Mouse (Mus musculus) urinary bladder, adult 18-20 months (tissue): Measurements from ENCODE around the gene Fbxw4.
"Not testable (repeated sequence)": the region's sequence is repeated elsewhere in the genome, so short reads cannot be mapped to it uniquely, and the experiment has no call there.

Source experiments
- DNase-seq, 2 experiments: peaks; one replicate each; pipeline ENCODE4 v3.0.0; 2022; ENCODE audit warnings: low spot score in 2 of 2, mixed read lengths in 2 of 2

Fbxw4 gene

GRCm38 (mm10) chr19:45580235-45580634 is 79.9 kb downstream of the Fbxw4 start:
- no peak for DNase-seq

- DNase-seq = no peak
These were observed 80.7 kb downstream of the Fbxw4 start for GRCm38 (mm10) chr19:45579416-45579815.

DNA sequence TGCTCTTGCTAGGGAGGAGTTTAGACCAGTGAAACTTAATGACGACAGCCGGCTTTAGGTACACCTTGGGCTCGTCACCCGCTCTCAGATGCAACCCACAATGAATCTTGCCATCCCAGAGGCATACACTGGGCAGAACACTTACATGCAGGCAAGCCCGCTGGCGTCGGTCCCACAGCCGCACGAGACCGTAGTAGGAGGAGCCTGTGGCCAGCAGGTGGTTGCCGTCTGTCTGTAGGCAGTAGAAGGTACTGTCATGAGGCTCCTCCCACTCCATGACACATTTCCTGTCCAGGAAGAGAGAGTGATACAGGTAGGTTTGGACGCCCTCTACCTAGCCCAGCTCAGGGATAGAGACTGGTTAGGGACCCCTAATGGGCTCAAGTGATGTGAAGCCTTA is 81.1 kb downstream of the Fbxw4 start:
- no peak for DNase-seq

DNA sequence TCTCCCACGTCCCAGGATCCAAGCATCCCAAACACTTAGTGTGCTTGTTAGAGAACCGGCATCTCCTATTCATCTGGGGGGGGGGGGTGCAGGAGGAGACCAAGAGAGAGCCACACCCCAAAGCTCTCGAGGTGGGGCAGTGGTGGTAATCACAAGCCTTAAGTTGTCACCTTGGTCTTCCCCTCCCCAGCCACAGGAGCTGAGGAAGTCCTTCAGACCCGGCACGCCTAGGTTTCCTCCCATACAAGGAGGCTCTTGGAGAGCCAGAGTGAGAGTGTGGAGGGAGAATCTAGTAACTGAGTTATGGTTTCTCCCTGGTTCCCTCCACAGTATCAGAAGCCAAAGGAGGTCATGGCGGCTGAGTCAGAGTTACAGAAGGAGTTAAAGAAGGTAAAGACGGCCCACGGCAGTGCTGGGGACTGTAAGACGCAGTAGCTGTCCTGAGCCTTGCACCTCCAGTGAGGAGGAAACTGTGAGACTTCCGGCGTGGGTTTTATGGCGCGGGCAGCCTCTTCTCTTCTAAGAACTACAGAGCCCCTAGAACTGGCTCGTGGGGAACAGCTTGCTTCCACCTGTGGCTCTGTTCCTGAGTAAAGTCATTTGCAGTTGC is 82.9 kb downstream of the Fbxw4 start:
- DNase-seq = no peak

GRCm38 (mm10) chr19:45575632-45576001 is 84.5 kb downstream of the Fbxw4 start:
- DNase-seq = no peak

DNA sequence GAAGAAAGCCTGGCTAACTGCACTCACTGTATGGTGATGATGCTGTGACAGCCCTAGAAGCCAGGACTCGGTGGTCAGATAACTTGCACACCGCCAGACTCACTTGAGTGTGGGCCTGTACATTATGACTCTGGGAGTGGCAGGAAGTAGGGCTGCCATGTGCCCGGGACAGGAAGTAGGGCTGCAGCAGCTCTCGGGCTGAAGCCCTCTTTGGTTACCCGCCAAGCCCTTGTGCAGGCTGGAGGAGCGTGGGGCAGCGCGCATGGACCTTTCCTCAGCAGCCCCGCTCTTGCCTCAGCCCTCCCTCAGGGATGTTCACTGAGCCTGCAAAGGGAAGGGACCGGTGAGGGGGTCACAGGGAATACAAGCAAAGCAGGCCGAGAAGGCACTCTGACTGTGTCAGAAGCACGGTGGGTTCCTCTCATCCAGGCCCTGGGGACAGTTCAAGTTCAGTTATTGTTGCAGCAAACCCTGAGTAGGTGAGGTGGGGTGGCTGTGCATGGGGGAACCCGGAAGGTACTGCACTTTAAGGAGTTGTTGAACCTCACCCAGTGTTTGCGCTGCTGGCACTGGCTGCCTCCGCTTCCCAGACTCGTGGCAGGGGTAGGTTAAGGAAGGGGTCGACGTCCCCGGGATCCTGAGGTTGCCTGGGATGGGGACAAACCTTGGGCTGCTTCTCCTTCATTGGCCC is 85.0 kb downstream of the Fbxw4 start:
- no peak for DNase-seq

GRCm38 (mm10) chr19:45574339-45574898 is 85.7 kb downstream of the Fbxw4 start:
- no peak for DNase-seq

DNA sequence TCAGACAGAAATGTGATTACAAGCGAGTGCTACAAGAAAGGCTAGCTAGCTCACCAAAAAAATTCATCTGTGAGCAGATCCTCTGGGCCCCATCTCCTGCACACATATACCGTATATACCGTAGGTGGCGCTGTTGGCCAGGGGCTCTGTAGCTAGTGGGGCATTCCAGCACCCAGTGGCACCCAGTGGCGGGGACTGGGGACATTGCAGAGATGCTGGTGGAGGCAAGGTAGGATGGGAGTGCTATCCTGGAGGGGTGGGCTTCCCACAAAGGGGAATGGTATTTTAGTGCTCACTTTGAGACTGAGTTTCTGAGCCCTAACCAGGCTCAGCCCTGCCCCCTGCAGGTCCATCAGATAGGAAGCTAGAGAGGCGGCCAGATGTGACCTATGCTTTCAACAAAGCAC is 86.2 kb downstream of the Fbxw4 start:
- DNase-seq = peak; percentile 54 to 74

GRCm38 (mm10) chr19:45573033-45573432 is 87.1 kb downstream of the Fbxw4 start:
- no peak for DNase-seq

GRCm38 (mm10) chr19:45567367-45567766 is 92.7 kb downstream of the Fbxw4 start:
- no peak for DNase-seq

GRCm38 (mm10) chr19:45565925-45566715 is 94.0 kb downstream of the Fbxw4 start:
- DNase-seq = no peak

- peak; percentile 81 to 83 for DNase-seq
These were observed 99.8 kb downstream of the Fbxw4 start, which contains the start of the genes Poll and Gm17018 for GRCm38 (mm10) chr19:45560153-45560890. Gene Poll (minus strand): TSS chr19:45560531. Gene Gm17018 (plus strand): TSS chr19:45560615.

DNA sequence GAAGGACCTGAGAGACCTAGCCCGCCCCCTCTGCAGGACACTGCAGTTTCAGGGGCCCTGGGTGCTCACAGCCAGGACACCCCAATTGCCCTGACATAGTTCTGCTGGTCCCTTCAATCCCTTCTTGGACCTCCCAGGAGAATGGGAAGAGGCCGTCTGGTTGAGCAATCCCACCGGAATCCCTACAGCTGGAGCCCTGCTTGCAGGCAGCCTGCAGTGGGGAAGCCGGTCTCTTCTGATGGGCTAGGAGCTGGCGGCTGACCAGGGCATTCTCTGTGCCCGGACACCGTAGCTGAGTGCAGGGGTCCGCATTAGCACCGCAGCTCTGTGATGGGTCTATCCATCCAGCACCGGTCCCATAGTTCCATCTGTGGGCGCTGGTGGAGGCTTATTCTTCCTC is 106.0 kb downstream of the Fbxw4 start:
- no peak for DNase-seq

- no peak for DNase-seq
These were observed 107.9 kb downstream of the Fbxw4 start for GRCm38 (mm10) chr19:45552187-45552586.

DNA sequence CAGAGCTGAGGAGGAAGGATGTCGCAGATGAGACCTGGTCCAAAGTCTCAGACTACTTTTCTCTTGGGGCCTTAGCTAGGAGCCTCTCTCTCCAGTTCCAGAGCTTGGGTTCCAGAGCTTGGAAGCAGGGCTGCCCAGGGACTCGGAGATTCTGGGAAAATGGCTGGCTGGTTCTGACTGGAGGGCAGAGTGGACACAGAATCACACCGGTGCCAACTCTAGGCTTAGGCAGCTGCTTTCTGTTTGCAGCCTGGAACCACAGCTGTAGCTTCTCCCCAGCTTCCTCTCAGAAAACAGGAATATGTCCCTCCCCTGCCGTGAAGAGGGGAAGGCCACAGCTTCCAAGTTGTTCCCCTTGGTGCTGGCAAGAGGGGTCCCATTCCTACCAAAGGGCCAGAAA is 110.2 kb downstream of the Fbxw4 start:
- DNase-seq = no peak

GRCm38 (mm10) chr19:45549128-45549915 is 110.8 kb downstream of the Fbxw4 start:
- DNase-seq = no peak

DNA sequence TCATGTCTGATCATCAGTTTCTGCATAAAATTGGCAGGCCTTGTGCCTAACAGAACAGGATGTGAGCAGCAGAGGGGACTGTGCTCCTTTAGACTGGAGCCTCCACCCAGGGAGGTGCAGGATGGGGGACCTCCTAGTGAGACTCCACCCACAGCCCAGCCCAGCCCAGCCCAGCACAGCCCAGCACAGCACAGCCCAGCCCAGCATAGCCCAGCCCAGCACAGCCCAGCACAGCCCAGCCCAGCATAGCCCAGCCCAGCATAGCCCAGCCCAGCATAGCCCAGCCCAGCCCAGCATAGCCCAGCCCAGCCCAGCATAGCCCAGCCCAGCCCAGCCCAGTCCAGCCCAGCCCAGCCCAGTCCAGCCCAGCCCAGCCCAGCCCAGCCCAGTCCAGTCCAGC is 111.9 kb downstream of the Fbxw4 start:
- DNase-seq = not testable (repeated sequence)

GRCm38 (mm10) chr19:45544925-45545321 is 115.2 kb downstream of the Fbxw4 start:
- peak; percentile 66 to 80 for DNase-seq

DNA sequence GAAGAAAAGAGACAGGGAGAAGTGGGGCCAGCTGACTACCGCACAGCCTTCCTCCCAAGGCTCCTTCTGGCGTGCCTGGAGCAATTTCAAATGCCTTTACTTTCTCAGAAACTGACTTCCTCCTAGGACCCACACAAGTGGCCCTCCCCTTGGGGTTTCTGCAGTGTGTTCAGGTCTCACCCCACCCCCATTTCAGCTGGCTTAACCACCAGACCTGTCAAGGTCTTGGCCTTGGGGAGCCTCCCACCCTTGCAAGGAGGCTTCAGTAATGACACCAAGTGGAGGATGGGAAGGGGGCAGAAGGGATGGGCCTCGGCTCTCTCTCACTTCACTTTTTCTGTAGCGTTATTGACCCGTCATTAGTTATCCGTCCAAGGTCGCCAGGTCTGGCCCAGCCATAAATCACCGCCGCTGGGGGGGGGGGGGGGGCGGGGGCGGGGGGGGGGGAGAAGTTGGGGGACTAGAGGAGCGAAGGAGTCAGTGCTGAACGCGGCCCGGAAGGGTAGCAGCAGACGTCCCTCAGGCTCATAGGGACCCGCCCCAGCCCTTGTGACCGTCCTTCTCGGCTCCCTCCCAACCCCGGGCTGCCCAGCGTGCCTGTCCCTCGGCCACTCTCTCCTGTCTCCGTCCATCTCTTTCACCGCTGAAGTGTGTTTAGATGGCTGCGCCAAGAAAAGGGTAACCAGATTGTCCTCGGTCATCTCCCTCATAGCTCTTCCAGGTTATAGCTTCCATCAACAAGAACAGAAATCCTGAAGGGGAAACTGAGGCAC is 115.8 kb downstream of the Fbxw4 start:
- DNase-seq = no peak

DNA sequence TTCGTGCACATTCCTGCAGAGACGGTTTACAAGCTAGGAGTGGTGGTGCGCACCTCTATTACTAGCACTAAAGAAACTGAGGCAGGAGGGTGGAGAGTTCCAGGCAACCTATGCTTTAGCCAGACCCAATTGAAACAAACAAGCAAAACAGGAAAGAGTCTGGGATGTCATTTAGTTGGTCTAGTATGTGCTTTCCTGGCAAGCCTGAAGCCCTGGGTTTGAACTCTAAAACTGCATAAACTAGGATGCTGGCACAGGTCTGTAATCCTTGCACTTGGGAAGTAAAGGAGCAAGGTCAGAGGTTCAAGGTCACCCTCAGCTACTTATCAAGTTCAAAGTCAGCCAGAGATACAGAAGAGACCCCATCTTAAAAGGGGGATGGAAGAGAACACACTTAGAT is 118.1 kb downstream of the Fbxw4 start:
- DNase-seq = no peak
